Mouse (Mus musculus) heart, adult 9 months (tissue): ENCODE measurements around the gene Tln2.

Source experiments
- DNase-seq, 2 experiments: peaks; one replicate each; pipeline ENCODE4 v3.0.0; 2022; ENCODE audit warnings: low spot score in 2 of 2

Gene Tln2

DNA sequence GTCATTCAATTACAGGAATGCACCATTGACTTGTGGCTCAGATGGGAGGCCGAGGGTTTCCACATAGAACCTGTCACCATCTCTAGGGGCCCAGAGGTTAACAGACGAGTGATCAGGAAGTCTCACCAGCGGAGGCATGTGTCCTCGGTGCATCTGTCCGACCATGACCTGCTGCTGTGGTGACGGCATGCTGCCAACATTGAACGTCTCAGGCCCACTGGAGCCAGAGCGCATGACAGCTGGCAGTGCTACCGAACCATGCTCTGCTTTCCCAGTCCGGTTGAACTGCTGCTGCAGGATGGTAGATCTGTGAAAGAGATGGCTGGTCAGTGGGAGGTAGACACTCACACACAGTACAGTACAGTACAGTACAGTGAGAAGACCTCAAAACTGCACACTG, 197.0 kb downstream of the Tln2 start:
- no peak for DNase-seq

DNA sequence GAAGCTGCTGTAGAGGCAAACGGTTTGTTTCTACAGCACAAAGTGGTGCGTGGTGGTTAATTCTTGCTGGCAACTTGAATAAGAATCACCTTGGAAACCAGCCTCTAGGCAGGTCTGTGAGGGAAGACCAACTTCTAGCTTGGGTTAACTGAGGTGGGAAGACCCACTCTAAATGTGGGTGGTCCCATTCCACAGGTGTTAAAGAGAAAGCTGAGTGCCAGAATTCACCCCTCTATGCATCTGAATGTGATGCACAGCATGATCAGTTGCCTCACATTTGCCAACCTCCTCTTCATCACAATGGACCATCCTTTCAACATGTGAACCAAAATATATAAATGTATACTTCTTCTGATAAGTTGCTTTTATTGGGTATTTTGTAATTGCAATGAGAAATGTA, 197.4 kb downstream of the Tln2 start:
- DNase-seq = no peak

DNA sequence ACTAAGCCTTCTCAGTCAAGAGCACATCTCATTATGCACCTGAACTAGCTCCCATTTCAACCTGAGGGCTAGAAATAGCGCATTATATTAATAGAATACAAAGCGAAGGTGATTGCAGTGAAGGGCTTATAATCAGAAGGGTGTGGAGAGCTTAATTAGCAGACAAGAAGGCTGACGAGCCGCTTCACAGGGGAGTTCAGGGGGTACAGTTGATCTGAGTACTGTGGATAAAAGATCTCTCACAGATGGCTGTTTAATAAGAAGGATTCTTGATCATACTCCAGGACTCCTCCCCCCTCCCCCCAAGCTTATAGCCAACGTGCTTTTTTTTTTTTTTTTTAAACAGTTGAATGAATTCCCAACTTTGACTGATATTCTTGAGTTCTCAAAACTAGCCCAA, 198.0 kb downstream of the Tln2 start:
- DNase-seq = no peak

GRCm38 (mm10) chr9:67354356-67354755, 205.1 kb downstream of the Tln2 start:
- no peak for DNase-seq

DNA sequence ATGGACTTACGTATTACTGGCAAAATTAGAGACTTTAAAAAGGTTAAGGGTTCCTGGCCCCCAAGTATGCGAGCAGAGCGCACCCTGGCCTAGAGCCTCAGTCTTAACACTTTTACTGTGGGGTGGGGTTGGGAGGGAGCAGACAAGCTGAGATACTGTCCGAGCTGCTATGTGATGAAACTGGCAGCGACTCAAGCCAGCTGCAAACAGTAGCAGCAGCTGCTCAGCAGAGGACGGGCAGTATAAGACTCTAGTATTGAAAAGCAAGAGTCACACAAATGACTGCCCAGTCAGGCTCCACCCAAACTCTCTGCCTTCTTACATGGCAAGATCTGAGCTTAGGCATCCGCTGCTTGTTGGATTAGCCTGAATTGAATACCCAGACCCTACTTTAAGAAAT, 206.1 kb downstream of the Tln2 start:
- DNase-seq = peak; percentile 3 to 16

DNA sequence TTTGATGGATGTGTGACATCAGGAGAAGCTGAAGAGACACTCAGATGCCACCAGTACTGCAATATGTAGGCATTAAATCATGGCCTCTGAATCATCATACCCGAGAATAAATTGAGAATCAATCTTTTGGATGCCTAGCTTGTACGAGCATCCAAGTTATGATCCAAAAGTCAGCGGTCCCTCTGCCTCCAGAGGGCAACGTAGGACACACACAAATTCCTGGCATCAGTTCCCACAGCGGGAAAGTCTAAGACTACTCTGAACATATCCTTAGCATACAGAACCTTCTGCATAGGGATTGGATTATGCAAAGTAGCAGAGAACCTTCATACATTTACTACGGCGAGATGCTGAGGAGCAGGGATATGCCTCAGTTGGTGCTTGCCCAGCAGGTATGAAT, 210.5 kb downstream of the Tln2 start:
- DNase-seq = no peak

GRCm38 (mm10) chr9:67347184-67347583, 212.3 kb downstream of the Tln2 start:
- DNase-seq = no peak

DNA sequence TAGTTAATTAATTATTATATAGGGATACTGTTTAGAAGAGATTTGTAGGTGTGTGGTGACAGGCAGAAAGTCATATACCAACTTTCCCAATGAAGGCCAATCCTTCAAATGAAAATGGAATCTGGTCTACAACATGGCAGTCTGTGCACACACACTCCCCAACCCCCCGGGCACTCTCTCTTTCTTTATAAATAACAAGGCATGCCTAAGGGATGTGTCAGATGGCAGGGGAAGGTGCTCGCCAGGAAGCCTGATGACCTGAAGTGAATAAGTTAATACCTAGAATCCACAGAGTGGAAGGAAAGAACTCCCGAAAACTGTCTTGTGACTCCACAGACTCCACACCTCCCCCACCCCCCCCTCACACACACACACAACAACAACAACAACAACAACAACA, 228.2 kb downstream of the Tln2 start:
- DNase-seq = no peak

DNA sequence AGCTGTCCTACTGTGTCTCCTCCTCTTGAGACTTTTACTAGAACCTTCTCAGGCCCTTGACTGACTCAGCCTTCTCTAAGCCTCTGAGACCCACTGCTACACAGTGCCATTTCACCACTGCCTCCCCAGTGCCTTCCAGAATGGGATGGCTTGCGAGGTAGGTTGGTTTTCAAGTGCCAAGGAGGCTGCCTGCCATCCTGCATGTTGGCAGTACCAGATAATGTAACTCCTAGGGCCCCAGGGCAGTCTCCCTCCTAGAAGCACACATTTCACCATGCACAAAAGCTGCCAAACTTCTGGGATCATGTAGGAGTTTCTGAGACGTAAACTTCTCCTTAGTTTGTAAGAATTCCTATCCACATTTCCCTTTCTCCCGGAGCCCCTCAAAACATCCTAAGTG, 231.1 kb downstream of the Tln2 start:
- no peak for DNase-seq

- DNase-seq = no peak
Observed at GRCm38 (mm10) chr9:67321886-67322285, 237.6 kb downstream of the Tln2 start.

GRCm38 (mm10) chr9:67315356-67315755, 244.1 kb downstream of the Tln2 start:
- peak in 1 of 2 experiments; percentile 30 for DNase-seq

- DNase-seq = no peak
Observed at GRCm38 (mm10) chr9:67304992-67305391, 254.5 kb downstream of the Tln2 start.

DNA sequence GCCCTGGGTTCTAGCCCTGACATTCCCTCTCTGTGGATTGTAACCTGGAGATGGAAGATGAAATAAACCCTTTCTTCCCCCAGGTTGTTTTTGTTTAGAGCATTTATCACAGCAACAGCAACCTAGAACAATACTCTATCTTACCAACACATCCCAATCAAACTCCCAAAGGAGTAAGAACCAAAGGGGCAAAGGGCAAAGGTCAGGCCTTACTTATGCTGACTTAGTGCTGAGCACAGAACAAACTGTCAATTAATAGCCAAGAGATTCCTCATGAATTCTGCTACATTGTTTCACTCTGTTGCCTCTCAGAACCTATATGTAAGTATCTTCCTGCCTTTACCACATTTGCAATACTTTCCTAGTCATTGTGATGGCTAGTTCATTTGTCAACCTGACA, 255.5 kb downstream of the Tln2 start:
- DNase-seq = no peak

GRCm38 (mm10) chr9:67303038-67303437, 256.5 kb downstream of the Tln2 start:
- DNase-seq = no peak

DNA sequence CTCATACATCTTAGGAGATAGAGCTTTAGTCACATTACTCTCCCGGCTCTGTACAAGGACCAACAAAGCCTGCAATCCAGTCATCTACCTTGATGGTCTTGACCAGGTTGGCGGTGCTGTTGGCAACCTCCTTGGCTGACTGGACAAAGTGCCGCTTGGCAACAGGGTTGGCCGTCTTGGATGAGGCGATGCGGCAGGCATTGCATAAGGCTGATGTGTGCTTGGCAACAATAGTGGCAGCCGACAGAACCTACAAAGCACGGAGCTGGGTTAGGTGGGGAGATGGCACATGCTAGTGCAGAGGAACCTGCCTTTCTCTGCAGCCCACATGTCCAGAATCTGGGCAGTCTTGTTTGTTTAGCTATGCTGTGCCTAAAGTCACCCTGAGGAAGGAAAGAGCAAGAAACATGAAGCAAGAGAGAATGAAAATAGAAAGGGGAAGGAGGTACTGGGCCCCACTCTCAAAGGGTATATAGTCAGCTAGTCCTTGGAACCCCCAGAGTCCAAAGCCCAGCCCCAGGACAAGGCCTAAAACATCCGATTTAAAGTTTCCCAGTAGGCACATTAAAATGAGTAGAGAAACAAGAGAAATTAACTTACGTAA, 257.0 kb downstream of the Tln2 start:
- DNase-seq = peak in 1 of 2 experiments; percentile 11

DNA sequence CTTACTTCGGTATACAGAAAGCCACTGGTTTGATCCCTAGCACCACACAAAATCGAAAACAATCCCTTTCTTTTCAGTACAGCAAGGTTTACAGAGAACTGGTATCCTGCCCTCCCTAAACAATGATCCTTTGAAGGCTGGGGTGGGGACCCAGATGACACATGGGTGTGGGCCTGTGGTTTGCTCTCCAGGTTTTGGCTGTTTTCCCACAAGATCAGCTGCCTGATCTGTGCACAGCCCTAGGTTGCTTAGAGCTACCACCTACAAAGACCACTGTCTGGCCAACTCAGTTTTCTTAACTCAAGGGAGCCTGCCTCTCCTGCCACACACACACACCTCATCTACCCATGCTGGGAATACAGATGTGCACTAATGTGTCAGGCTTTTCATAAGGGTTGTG, 257.9 kb downstream of the Tln2 start:
- DNase-seq = no peak

GRCm38 (mm10) chr9:67300769-67301168, 258.7 kb downstream of the Tln2 start:
- DNase-seq = no peak

GRCm38 (mm10) chr9:67300346-67300745, 259.2 kb downstream of the Tln2 start:
- no peak for DNase-seq

DNA sequence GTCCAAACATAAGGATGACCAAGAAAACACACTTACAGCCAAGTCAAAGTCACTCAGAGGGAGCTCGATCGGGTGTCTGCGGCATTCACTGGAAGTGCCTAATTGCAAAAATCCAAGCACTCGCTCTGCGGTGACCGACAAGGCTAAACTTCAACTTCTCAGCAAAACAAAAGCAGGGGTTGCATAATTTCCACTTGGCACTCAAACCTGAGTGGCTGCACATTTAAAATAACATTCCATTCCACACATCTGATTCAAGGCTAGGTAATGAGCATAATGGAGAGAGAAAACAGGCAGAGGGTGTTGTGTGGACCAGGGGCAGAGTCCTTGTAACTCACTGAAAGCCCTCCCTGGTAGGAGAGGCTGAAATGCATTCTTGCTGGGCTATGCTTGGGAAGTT, 260.3 kb downstream of the Tln2 start:
- peak in 1 of 2 experiments; percentile 15 for DNase-seq

GRCm38 (mm10) chr9:67297236-67297889, 262.1 kb downstream of the Tln2 start:
- DNase-seq = no peak

DNA sequence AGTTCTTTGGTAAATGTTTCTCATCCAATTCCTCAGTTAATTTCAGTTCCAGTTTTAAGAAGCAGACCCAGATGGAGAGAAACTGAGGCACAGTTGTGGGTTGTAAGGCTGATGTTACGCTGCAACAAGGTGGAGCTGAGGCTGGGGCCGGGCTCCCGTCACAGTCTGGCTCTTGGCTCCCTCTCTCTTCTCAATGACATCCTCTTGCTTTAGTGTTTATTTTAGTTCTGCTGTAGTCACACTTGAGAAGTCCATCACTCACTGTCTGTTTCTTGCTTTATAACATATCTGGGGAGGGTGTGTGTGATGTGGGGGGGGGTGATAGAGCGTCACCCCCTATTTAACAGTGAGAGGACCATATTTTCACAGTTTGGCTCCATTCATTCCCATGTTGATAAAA, 272.0 kb downstream of the Tln2 start:
- no peak for DNase-seq

DNA sequence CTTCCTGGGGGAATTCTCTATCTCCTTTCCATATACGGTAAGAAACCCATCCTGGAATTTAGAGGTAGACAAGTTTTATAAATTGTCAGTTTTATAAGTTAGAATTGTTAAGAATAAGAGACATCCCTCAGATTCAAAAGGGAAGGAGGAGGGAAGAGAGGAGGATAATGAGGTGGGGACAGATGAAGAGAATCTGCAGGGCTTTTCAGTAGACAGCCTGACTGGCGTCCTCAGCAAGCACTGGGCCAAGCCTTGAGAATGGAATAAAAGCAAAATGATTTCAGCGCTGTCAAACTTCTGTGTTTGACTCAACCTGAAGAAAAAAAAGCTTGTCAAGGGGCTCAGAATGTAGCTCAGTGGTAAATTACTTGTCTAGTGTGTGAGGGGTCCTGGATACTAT, 272.7 kb downstream of the Tln2 start:
- no peak for DNase-seq

DNA sequence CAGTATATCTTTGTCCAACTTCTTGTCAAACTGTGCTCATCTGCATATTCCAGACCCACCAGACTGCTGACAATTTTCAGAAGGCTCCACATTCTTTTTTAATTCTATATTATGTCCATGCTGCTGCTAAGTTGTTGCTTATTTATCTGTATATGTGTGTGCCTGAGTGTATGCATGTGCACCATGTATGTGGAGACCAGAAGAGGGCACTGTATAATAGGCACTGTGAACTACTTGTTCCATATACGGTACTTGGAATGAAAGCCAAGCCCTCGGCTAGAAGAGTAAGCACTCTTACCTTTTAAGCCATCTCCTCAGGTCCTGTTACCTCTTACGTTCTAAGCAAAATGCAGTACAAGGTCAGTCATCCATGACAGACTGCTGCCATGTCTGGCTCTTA, 274.0 kb downstream of the Tln2 start:
- no peak for DNase-seq

- no peak for DNase-seq
Observed at GRCm38 (mm10) chr9:67281812-67282211, 277.7 kb downstream of the Tln2 start.
